Mouse (Mus musculus): ENCODE data around the gene Gm4952. TPM values are rescaled to one million over a fixed set of nuclear protein-coding genes. Genes with fewer than 3 reads are reported as not detected.
"Not testable (repeated sequence)": the region's sequence is repeated elsewhere in the genome, so short reads cannot be mapped to it uniquely, and the experiment has no call there.

The Gm4952 gene
- total RNA-seq, 2 experiments from 2014 or later: not detected

DNA sequence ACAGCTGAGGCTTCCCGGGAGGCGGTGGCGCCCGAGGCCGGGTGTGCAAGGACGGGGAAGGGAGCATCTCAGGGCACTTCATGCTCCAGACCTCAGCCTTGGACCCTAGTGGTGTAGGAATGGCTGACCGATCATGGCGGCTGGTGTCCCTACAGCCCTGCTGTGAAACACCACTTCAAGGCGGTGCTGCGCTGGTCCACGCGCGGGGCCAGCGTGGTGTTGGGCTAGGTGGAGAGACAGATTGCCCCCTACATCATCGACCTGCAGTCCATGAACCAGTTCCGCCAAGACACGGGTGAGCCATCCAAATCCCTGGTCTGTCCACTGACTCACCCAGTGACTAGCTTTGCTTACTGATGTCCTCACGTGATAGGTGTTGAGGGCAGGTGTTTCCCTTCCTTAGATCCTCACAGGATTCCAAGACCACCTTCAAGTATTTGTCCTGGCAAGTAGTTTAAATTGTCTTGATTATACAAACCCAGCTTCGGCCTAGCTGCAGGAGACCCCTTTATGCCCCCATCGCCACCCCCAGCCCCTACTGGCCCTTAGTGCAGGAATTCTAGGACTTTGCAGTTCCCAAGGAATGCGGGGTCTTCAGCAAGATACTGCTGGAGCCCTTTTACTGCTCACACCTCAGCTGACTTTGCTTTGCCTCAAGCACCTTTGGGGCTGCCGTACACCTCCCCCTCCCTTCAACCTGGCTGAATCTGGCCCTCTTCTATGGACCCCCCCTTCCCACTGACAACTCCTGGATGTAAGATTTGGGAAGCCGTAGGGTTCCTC is 3.3 kb upstream of the Gm4952 start:
- ATAC-seq (replicated peaks; ENCODE audit: low FRiP score, low TSS enrichment, poor library complexity, severe bottlenecking): no peak; the same call in 1 of the 2 replicates

DNA sequence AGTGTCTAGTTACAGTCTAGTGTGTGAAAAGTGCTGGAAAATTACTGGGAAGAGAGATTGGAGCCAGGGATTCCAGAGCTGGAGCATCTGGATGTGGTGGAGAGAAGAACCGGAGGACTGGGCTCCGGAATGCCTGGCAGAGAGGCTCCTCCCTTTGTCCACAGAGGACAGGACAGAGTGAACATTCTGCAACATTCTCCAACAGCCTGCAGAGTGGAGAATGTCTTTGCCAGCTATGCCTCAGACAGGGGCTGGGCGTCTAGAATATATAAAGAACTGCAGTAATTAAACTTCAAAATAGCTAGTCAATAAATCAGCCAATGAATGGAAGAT is 2.7 kb upstream of the Gm4952 start:
- ATAC-seq (replicated peaks; ENCODE audit: low FRiP score, low TSS enrichment, poor library complexity, severe bottlenecking): no peak

- ATAC-seq (replicated peaks; ENCODE audit: low FRiP score, low TSS enrichment, poor library complexity, severe bottlenecking): no peak
Measured at GRCm38 (mm10) chr19:12598674-12599073, 1.1 kb upstream of the Gm4952 start.

DNA sequence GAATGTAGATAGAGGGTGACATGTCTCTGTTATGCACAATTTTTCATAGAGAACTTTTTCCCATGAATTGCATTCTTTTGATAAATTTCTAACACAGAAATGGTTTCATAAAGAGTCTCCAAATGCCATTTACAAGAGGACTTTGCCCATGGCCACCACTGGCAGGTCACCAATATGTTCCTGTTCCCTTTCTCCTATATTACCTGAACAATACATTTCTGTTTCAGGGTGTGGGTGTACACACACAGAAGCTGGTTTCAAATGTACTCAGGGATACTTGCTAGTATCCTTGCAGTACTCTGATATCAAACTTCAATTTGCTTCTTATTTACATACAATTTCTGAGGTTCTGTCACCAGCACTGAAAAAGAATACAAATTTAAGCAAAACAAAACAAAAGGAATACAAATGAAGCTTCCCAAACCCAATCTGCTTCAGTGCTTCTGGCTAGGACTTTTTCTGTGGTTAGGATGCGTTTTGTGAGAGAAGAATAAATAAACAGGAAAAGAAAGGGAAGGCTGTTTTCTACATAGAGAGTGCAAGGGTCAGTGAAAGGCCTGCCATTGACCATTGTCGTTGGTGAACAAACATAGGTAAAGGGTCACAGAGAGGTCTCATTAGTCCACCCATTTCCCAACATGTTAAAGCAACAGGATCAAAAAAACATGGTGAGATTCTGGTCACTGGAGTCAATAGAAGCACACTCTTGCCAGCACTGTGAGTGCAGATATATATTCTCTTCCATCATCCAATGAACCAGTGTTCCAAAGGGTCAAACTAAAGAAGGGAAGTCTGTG is 1.1 kb downstream of the Gm4952 start:
- no peak for ATAC-seq (replicated peaks; ENCODE audit: low FRiP score, low TSS enrichment, poor library complexity, severe bottlenecking)

DNA sequence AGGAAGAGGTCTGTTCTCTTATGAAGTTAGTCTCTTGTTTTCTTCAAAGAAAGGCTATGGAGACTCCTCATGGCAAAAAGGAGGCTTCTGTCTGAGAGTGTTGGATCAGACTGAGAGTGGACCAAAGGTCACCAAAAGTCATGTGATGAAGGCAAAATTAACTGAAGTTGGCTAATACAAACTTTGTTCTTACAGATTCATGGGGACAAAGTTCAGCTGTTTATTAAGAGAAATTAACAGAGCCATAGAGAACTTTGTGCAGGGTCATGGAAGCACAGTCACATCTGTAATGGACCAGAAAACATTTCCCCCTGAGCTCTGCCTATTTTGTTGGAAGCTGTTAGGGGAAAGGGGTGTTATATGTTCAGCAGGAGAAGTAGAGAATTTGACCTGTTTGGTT is 8.6 kb downstream of the Gm4952 start:
- ATAC-seq (replicated peaks; ENCODE audit: low FRiP score, low TSS enrichment, poor library complexity, severe bottlenecking): no peak

GRCm38 (mm10) chr19:12613646-12614045 is 13.9 kb downstream of the Gm4952 start:
- no peak for ATAC-seq (replicated peaks; ENCODE audit: low FRiP score, low TSS enrichment, poor library complexity, severe bottlenecking)

DNA sequence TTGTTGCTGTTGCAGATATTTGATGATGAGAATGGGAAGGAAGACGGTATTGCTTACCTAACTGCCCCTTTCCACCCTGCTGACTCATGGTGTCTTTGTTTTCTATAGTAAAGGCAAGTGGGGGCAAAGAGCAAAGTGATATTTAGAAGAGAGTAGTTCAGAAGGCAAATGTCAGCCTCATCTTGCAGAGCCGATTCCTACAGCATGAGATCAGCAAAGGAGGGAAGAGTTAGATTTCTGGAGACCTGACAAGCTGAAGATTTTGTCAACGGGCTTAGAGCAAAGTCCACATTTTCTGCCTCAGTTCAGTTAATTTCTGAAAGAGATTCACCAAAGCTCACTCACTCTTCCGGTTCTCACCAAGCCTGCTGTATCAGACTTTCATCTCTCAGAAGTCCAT is 33.4 kb downstream of the Gm4952 start, which contains the start of gene Glyat:
Gene Glyat (plus strand): TSS at position 133 of the 400 bp plus-strand sequence.
- no peak for ATAC-seq (replicated peaks; ENCODE audit: low FRiP score, low TSS enrichment, poor library complexity, severe bottlenecking)

DNA sequence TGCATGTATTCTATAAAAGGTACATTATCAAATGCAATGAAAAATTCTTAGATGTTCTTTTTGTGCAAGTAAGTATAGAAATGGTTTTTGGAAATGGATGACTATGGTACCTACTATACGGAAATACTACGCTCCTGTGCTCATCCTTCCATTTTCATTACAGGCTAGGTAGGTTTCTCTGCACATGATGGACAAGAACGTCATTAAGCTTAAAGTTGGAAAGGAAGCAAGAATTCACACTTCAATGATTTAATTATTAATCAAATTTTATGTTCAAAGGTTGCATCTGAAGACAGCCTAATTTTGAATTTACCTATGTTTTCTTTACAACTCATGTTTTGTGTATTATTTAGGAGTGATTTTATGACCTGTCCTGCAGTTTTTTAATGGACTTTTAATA is 34.5 kb downstream of the Gm4952 start:
- no peak for ATAC-seq (replicated peaks; ENCODE audit: low FRiP score, low TSS enrichment, poor library complexity, severe bottlenecking)

GRCm38 (mm10) chr19:12634963-12635362 is 35.2 kb downstream of the Gm4952 start:
- no peak for ATAC-seq (replicated peaks; ENCODE audit: low FRiP score, low TSS enrichment, poor library complexity, severe bottlenecking)

- no peak for ATAC-seq (replicated peaks; ENCODE audit: low FRiP score, low TSS enrichment, poor library complexity, severe bottlenecking)
Measured at GRCm38 (mm10) chr19:12636863-12637262, 37.1 kb downstream of the Gm4952 start.

DNA sequence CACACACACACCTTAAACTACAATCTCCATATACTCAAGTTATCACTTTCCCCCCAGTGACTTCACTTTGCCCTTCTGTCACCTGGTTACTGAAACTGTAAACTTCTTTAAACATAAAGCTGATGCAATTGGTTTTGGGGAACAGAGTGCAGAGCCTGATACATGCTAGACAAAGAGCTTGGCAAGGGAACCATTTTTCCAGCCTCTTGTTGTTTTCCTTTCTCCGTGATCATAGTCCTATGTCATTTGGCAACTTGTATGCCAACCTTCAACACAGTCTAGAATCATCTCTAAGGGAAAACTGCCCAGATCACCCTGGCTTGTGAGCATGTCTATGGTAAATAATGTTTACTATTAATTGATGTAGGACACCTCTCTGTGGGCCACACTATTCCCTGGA is 38.3 kb downstream of the Gm4952 start:
- no peak for ATAC-seq (replicated peaks; ENCODE audit: low FRiP score, low TSS enrichment, poor library complexity, severe bottlenecking)

DNA sequence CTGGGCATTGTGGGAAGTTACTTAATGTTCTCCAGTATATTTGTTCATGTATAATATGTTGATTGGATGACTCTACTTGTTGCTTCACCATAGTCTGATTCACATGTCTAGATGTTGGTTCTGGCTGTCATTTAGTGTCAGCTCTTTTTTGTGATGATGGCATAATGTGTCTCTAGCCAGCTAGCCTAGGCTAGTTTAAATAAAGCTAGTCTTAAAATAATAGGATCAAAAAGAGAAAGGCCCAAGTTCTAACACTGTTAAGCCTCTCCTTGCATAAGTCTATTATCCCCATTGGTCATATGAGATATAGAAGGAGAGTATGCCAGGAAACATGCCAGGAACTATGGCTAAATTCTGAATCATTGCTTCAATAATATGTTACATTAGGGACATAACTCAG is 49.7 kb downstream of the Gm4952 start:
- no peak for ATAC-seq (replicated peaks; ENCODE audit: low FRiP score, low TSS enrichment, poor library complexity, severe bottlenecking)

DNA sequence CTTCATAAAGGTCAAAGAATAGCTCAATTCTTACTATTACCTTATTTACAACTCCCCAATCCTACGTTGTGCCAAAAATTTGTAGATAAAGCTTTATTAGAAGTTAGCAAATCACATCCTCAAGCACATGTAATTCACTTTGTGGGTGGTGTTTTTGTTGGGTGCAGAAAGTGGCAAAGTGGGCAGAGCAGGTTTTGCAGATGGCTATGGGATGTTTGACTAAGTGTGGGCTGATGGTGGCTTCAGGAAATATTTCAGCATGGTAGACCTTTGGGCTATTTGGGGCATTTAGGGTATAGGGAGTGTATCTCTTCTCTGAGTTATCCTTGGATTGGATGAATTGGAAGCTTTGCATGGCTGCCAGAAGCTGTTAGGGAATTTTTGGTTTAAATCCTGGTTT is 66.4 kb downstream of the Gm4952 start:
- ATAC-seq (replicated peaks; ENCODE audit: low FRiP score, low TSS enrichment, poor library complexity, severe bottlenecking): no peak

DNA sequence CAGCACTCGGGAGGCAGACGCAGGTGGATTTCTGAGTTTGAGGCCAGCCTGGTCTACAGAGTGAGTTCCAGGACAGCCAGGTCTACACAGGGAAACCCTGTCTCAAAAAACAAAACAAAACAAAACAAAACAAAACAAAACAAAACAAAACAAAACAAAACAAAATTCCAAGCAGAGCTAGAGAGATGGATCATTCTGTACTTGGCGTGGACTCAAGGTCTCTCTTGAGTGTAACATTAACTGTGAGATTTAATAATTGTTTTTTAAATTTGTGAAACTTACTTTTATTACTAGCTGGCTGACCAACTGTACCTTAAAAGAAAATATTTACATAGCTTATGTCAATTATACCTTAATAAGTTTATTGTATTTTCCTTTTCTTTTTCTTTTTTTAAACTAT is 68.8 kb downstream of the Gm4952 start:
- not testable (repeated sequence) for ATAC-seq (replicated peaks; ENCODE audit: low FRiP score, low TSS enrichment, poor library complexity, severe bottlenecking)

DNA sequence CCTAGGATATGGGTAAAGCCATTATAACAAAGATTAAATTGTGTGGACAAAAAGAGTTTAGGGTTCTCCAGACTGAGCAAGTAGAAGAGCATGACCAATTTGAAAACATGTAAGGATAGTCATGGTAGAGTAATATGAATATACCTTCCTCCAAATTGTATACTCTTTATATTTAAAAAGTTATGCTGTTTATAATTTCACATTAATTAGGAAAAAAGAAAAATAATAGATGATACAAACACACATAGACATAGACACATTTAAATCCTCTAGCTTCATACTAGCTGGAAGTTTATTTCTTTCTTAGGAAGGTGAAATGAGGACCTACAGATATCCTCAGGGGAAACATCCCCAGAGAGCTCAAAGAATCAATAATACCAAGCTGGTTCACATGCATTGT is 70.4 kb downstream of the Gm4952 start, which contains the start of gene Olfr1442:
Gene Olfr1442 (plus strand): TSS at position 301 of the 400 bp plus-strand sequence.
- ATAC-seq (replicated peaks; ENCODE audit: low FRiP score, low TSS enrichment, poor library complexity, severe bottlenecking): no peak

- no peak for ATAC-seq (replicated peaks; ENCODE audit: low FRiP score, low TSS enrichment, poor library complexity, severe bottlenecking)
Measured at GRCm38 (mm10) chr19:12671051-12671450, 71.3 kb downstream of the Gm4952 start.

DNA sequence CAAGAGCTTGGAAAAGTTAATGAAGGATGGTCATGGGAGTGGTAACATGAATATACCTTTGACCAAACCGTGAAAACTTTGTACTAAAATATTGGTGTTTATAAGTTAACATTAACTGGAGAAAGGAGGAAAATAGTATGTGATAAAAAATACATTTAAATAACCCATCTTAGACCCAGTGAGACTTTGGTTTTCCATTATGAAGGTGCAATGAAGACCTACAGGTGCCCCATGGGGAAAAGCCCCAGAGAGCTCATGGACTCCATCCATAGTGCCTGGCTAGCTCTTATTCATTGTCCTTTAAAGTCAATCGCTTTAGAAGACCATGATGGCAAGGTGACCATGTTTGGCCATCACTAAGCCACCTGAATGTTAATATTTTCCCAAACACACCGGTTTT is 78.0 kb downstream of the Gm4952 start, which contains the start of gene Olfr1443:
Gene Olfr1443 (plus strand): TSS at position 301 of the 400 bp plus-strand sequence.
- no peak for ATAC-seq (replicated peaks; ENCODE audit: low FRiP score, low TSS enrichment, poor library complexity, severe bottlenecking)
